Mouse (Mus musculus): ENCODE measurements around the gene Nfx1. TPM values are rescaled to one million over a fixed set of nuclear protein-coding genes. Genes with fewer than 3 reads are reported as not detected.

Nfx1 gene
- total and polyA plus RNA-seq, 2 experiments: 21.5 to 31.6 TPM

DNA sequence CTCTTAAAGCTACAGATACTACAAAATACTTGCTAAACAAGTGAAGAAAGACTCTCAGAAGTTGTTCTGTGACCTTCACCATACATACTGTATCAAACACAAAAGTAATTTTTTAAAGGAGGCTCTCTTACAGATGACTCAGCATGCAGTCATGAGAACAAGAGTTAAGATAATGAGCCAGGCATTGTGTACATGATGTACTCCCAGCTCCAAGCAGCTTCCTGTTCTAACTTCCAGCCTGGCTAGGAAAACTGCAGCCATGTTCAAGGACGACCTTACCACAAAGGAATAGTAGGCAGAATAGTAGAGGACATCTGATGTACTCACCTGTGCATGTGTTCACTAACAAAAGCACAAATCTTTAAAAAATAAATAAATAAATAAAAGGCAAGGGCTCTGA is 29.6 kb downstream of the Nfx1 start:
- no peak for DNase-seq (ENCODE audit: extremely low read depth, low read depth, low spot score)
- 72% methylated on average over 1 of the region's 1 CpGs for WGBS

DNA sequence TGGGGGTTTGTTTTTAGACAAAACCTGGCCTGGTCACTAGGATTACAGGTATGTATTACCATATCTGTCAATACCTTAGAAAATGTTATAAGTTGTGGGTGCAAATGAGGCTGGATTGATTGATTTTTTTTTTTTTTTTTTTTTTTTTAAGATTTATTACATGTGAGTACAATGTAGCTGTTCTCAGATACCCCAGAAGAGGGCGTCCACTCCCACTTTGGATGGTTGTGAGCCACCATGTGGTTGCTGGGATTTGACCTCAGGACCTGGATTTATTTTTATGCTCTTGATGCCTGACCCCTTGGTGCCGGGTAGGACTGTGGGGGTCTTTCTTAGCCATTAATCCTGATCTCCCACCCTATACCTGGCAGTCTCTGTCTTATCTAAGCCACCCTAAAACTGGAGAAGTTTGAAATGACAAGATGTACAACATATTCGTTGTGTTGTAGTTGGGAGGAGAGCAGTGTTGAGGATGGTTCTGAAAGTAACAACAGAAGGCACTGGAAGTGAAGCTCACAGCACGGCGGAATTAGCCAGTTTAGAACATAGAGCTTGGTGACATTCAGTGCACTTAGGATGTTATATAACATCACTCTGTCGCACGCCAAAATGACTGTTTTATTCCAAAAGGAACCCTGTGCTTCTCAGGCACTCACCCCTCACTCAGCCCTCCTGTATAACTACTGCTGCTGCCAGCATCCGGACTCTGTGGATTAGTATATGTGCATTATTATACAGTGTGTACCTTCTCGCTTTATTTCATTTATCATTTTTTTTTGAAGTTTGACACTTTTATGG is 30.3 kb downstream of the Nfx1 start:
- TF ChIP-seq CTCF (IDR thresholded peaks at IDR 0.05; ENCODE audit: low read depth, low read length) (peak; percentile 13; the same call in 1 of the 2 replicates), POLR2A (IDR thresholded peaks at IDR 0.05; ENCODE audit: extremely low read depth, insufficient read depth, low read length) (no peak)
- no peaks in the 10 kb centered on the region for H3K4me1 ChIP-seq (ENCODE audit: control insufficient read depth, insufficient read depth, low read length)
- 93% methylated on average over 9 of the region's 9 CpGs for WGBS
- no peaks in the 10 kb centered on the region for H3K27me3 ChIP-seq (ENCODE audit: control insufficient read depth, insufficient read depth, low read length)
- no peaks in the 10 kb centered on the region for H3K79me2 ChIP-seq (ENCODE audit: control insufficient read depth, insufficient read depth, low read length)
- DNase-seq (ENCODE audit: extremely low read depth, low read depth, low spot score): no peak
- H3K27ac ChIP-seq (replicated peaks; ENCODE audit: insufficient read depth, low read depth, low read length): no peak overlapping the region
- peaks cover 78% of the 10 kb centered on the region for H3K36me3 ChIP-seq (ENCODE audit: control insufficient read depth, insufficient read depth, low read length)
- no peak overlapping the region for H3K4me3 ChIP-seq (ENCODE audit: insufficient read depth, low read depth, low read length)
- no peak overlapping the region for H3K9ac ChIP-seq (ENCODE audit: low read depth, low read length)

More for the DNA sequence above, 29.6 kb downstream of the Nfx1 start:
- H3K27ac ChIP-seq (replicated peaks; ENCODE audit: insufficient read depth, low read depth, low read length): no peak overlapping the region
- peaks cover 82% of the 10 kb centered on the region for H3K36me3 ChIP-seq (ENCODE audit: control insufficient read depth, insufficient read depth, low read length)
- no peaks in the 10 kb centered on the region for H3K79me2 ChIP-seq (ENCODE audit: control insufficient read depth, insufficient read depth, low read length)
- H3K4me3 ChIP-seq (ENCODE audit: insufficient read depth, low read depth, low read length): no peak overlapping the region
- no peak for TF ChIP-seq POLR2A (IDR thresholded peaks at IDR 0.05; ENCODE audit: extremely low read depth, insufficient read depth, low read length)
- no peak for TF ChIP-seq CTCF (IDR thresholded peaks at IDR 0.05; ENCODE audit: low read depth, low read length)
- no peaks in the 10 kb centered on the region for H3K4me1 ChIP-seq (ENCODE audit: control insufficient read depth, insufficient read depth, low read length)
- H3K27me3 ChIP-seq (ENCODE audit: control insufficient read depth, insufficient read depth, low read length): no peaks in the 10 kb centered on the region
- no peak overlapping the region for H3K9ac ChIP-seq (ENCODE audit: low read depth, low read length)

- no peak overlapping the region for H3K9ac ChIP-seq (ENCODE audit: low read depth, low read length)
- TF ChIP-seq POLR2A (IDR thresholded peaks at IDR 0.05; ENCODE audit: extremely low read depth, insufficient read depth, low read length): no peak
- TF ChIP-seq CTCF (IDR thresholded peaks at IDR 0.05; ENCODE audit: low read depth, low read length): no peak
- 83% methylated on average over 3 of the region's 3 CpGs for WGBS
- no peaks in the 10 kb centered on the region for H3K27me3 ChIP-seq (ENCODE audit: control insufficient read depth, insufficient read depth, low read length)
- no peak overlapping the region for H3K4me3 ChIP-seq (ENCODE audit: insufficient read depth, low read depth, low read length)
- no peaks in the 10 kb centered on the region for H3K4me1 ChIP-seq (ENCODE audit: control insufficient read depth, insufficient read depth, low read length)
- H3K36me3 ChIP-seq (ENCODE audit: control insufficient read depth, insufficient read depth, low read length): peaks cover 43% of the 10 kb centered on the region
- DNase-seq (ENCODE audit: extremely low read depth, low read depth, low spot score): no peak
- H3K79me2 ChIP-seq (ENCODE audit: control insufficient read depth, insufficient read depth, low read length): no peaks in the 10 kb centered on the region
- H3K27ac ChIP-seq (replicated peaks; ENCODE audit: insufficient read depth, low read depth, low read length): no peak overlapping the region
Measured at GRCm38 (mm10) chr4:41013351-41013750, 42.6 kb downstream of the Nfx1 start.

DNA sequence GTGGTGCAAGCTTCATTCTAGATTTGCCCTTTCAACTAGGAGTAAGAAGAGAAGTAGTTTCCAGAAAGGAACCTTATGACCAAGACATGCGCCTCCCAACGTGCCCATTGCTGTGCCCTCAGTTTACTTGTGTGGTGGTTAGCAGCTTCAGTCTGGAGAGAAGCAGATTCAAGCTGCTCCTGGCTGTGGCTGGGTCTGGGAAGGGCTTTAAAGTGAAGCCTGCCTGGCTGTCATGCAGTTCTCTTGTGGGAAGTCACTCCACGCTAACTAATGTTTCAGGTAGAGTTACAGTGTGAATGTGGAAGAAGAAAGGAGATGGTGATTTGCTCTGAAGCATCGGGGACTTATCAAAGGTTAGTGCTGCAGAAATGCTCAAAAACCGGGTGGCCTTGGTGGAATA is 45.1 kb downstream of the Nfx1 start:
- Histone ChIP-seq H3K4me1 (ENCODE audit: control insufficient read depth, insufficient read depth, low read length) (no peaks in the 10 kb centered on the region), H3K27ac (replicated peaks; ENCODE audit: insufficient read depth, low read depth, low read length) (no peak overlapping the region), H3K79me2 (ENCODE audit: control insufficient read depth, insufficient read depth, low read length) (no peaks in the 10 kb centered on the region), H3K27me3 (ENCODE audit: control insufficient read depth, insufficient read depth, low read length) (no peaks in the 10 kb centered on the region), H3K4me3 (ENCODE audit: insufficient read depth, low read depth, low read length) (no peak overlapping the region), H3K9ac (ENCODE audit: low read depth, low read length) (no peak overlapping the region), H3K36me3 (ENCODE audit: control insufficient read depth, insufficient read depth, low read length) (peaks cover 27% of the 10 kb centered on the region)
- no peak for DNase-seq (ENCODE audit: extremely low read depth, low read depth, low spot score)
- 95% methylated on average over 5 of the region's 5 CpGs for WGBS
- no peak for TF ChIP-seq CTCF (IDR thresholded peaks at IDR 0.05; ENCODE audit: low read depth, low read length)
- no peak for TF ChIP-seq POLR2A (IDR thresholded peaks at IDR 0.05; ENCODE audit: extremely low read depth, insufficient read depth, low read length)

- Histone ChIP-seq H3K4me1 (ENCODE audit: control insufficient read depth, insufficient read depth, low read length) (no peaks in the 10 kb centered on the region), H3K9ac (ENCODE audit: low read depth, low read length) (no peak overlapping the region), H3K4me3 (ENCODE audit: insufficient read depth, low read depth, low read length) (no peak overlapping the region), H3K27ac (replicated peaks; ENCODE audit: insufficient read depth, low read depth, low read length) (no peak overlapping the region), H3K36me3 (ENCODE audit: control insufficient read depth, insufficient read depth, low read length) (peaks cover 28% of the 10 kb centered on the region), H3K27me3 (ENCODE audit: control insufficient read depth, insufficient read depth, low read length) (no peaks in the 10 kb centered on the region), H3K79me2 (ENCODE audit: control insufficient read depth, insufficient read depth, low read length) (no peaks in the 10 kb centered on the region)
- no peak for TF ChIP-seq POLR2A (IDR thresholded peaks at IDR 0.05; ENCODE audit: extremely low read depth, insufficient read depth, low read length)
- no peak for TF ChIP-seq CTCF (IDR thresholded peaks at IDR 0.05; ENCODE audit: low read depth, low read length)
- 86% methylated on average over 5 of the region's 5 CpGs for WGBS
- no peak for DNase-seq (ENCODE audit: extremely low read depth, low read depth, low spot score)
Measured at GRCm38 (mm10) chr4:41021094-41021493, 50.4 kb downstream of the Nfx1 start.
